Mouse (Mus musculus): Measurements from ENCODE around the gene Uba7. TPM values are rescaled to one million over a fixed set of nuclear protein-coding genes. Genes with fewer than 3 reads are reported as not detected.

Gene Uba7
- polyA plus RNA-seq, 1 experiment from 2014 or later: 12.4 TPM

DNA sequence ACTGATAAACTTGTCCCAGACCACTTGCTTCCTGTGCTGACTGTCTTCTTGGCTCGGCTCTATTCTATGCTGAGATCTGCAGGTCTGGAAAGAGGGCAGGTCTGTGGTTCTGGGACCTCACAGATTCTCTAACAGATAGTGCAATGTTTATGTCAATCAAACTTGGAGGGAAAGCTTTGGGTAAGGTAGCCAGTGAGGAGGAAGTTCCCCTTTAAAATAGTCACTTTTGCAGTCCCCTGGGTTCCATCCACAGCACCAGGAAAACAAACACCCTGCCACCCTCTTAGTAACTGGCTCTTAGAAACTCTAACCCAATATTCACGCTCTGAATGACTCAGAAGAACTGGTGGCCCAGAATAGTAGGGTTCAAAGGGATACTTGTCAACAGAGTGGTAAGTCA lies 19.2 kb downstream of the Uba7 start:
- ATAC-seq (ENCODE audit: low FRiP score) (no peak), DNase-seq (ENCODE audit: low spot score) (no peak)
- H3K9me3 ChIP-seq (ENCODE audit: control insufficient read depth, low read length): no peaks in the 10 kb centered on the region
- 74% methylated on average over 2 of the region's 2 CpGs for WGBS
- H3K9ac ChIP-seq (ENCODE audit: low read depth, low read length): no peak overlapping the region
- H3K27ac ChIP-seq (ENCODE audit: low read depth, low read length): no peak overlapping the region
- no peaks in the 10 kb centered on the region for H3K27me3 ChIP-seq (ENCODE audit: control insufficient read depth, insufficient read depth, low read length)
- no peaks in the 10 kb centered on the region for H3K36me3 ChIP-seq (ENCODE audit: control insufficient read depth, insufficient read depth, low read length)
- H3K4me1 ChIP-seq (replicated peaks; ENCODE audit: control insufficient read depth, insufficient read depth, low read length): no peaks in the 10 kb centered on the region
- H3K4me3 ChIP-seq (ENCODE audit: low read depth, low read length): no peak overlapping the region
- no peak overlapping the region for H3K4me2 ChIP-seq (replicated peaks; ENCODE audit: low read depth, low read length)

DNA sequence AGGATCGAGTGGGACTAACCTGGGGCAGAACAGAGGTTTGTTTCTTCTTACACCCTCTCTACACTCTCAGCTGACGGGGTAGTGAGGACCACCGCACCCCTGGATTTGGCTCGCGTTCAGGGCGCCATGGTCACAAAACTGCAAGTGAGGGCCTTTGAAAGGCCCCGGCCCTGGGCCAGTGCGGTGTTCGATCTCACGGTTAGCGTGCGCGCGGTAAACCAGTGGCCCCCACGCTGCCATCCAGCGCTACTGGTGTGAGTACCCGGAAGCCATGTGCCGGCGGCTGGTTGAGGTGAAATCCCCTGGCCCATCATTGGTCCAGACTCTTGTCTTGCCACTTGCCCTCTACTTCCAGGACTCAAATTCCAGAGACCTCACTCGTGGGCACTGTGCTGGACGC lies 20.2 kb downstream of the Uba7 start:
- no peak overlapping the region for H3K4me2 ChIP-seq (replicated peaks; ENCODE audit: low read depth, low read length)
- no peaks in the 10 kb centered on the region for H3K36me3 ChIP-seq (ENCODE audit: control insufficient read depth, insufficient read depth, low read length)
- ATAC-seq (ENCODE audit: low FRiP score) (no peak), DNase-seq (ENCODE audit: low spot score) (no peak)
- H3K4me1 ChIP-seq (replicated peaks; ENCODE audit: control insufficient read depth, insufficient read depth, low read length): no peaks in the 10 kb centered on the region
- WGBS: 95% methylated on average over 21 of the region's 21 CpGs
- no peaks in the 10 kb centered on the region for H3K27me3 ChIP-seq (ENCODE audit: control insufficient read depth, insufficient read depth, low read length)
- H3K9ac ChIP-seq (ENCODE audit: low read depth, low read length): no peak overlapping the region
- H3K4me3 ChIP-seq (ENCODE audit: low read depth, low read length): no peak overlapping the region
- H3K27ac ChIP-seq (ENCODE audit: low read depth, low read length): no peak overlapping the region
- H3K9me3 ChIP-seq (ENCODE audit: control insufficient read depth, low read length): no peaks in the 10 kb centered on the region

DNA sequence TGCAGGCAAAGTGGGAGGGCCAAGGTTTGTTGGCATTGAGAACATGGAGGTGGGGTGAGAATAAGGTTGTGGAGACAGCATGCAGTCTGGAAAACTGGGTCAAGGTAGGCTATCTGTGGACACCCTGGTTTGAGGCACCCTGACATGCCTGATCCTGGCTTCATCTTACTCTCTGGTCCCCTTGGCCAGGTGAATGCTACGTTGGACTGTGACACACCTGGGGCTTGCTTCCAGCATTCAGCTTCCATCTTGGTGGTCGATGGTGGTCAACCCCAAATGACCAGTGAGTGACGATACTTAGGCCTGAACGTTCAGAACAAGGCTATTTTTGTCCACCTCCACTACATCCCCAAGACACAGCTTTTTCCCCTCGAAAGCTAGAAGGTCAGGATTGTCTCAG lies 20.7 kb downstream of the Uba7 start, which contains the start of gene Gm20662:
Gm20662 (plus strand) TSS at position 301 of the 400 bp plus-strand sequence.
- WGBS: 93% methylated on average over 5 of the region's 5 CpGs
- H3K9me3 ChIP-seq (ENCODE audit: control insufficient read depth, low read length): no peaks in the 10 kb centered on the region

DNA sequence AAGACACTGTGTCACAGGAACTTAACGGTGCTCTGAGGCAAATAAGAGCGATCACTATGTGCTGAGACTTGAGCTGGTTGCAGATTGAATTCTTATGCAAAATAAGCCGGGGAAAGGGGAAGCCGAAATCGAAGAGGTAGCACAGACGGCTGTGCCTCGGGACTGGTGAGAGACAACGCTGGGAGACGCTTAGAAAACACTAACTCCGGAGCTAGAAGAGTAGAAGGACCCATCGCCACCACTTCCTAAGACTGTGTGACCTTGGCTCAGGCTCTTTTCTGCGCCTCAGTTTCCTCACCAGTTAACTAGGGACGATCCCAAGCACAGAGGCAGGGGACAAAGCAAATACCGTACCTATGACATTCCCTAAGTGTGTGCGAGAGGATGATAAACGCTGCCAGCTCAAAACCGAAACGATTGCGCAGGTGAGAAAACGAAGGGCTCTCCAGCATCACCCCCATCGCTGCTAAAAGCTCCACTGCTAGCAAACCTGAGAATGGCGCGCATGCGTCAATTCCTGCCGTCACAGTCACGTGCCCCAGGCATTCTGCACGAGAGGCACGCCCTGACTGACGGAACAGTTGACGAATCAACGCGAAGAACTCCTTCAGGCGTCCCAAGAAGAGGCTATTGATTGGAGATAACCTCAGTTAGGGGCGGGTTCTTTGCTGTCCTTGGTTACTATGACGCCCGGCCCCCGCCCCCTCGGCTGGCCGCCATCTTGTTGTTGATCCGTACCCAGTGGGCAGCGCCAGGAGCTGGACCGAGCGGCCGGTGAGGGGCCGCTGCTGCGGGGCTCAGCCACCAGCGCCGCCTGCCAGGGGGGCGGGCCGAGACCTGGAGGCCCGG lies 26.8 kb downstream of the Uba7 start, which contains the start of gene Ip6k1:
Ip6k1 (plus strand) TSS at position 580 of the 849 bp plus-strand sequence.
- Histone ChIP-seq H3K27me3 (ENCODE audit: control insufficient read depth, insufficient read depth, low read length) (no peaks in the 10 kb centered on the region), H3K9me3 (ENCODE audit: control insufficient read depth, low read length) (no peaks in the 10 kb centered on the region), H3K4me2 (replicated peaks; ENCODE audit: low read depth, low read length) (peak within 1 kb of the TSS; percentile 86), H3K4me1 (replicated peaks; ENCODE audit: control insufficient read depth, insufficient read depth, low read length) (peaks cover 5% of the 10 kb centered on the region), H3K4me3 (ENCODE audit: low read depth, low read length) (peak within 1 kb of the TSS; percentile 88), H3K27ac (ENCODE audit: low read depth, low read length) (peak within 1 kb of the TSS; percentile 87), H3K9ac (ENCODE audit: low read depth, low read length) (peak within 1 kb of the TSS; percentile 97), H3K36me3 (ENCODE audit: control insufficient read depth, insufficient read depth, low read length) (no peaks in the 10 kb centered on the region)
- WGBS: under 1% methylated on average over 51 of the region's 51 CpGs
- ATAC-seq (ENCODE audit: low FRiP score): peak; percentile 99
- DNase-seq (ENCODE audit: low spot score): peak; percentile 100

More for the DNA sequence above, 20.7 kb downstream of the Uba7 start, which contains the start of gene Gm20662:
- no peak for ATAC-seq (ENCODE audit: low FRiP score)
- Histone ChIP-seq H3K9ac (ENCODE audit: low read depth, low read length) (no peak within 1 kb of the TSS), H3K4me3 (ENCODE audit: low read depth, low read length) (no peak within 1 kb of the TSS), H3K4me2 (replicated peaks; ENCODE audit: low read depth, low read length) (no peak within 1 kb of the TSS), H3K36me3 (ENCODE audit: control insufficient read depth, insufficient read depth, low read length) (no peaks in the 10 kb centered on the region), H3K27me3 (ENCODE audit: control insufficient read depth, insufficient read depth, low read length) (no peaks in the 10 kb centered on the region), H3K27ac (ENCODE audit: low read depth, low read length) (no peak within 1 kb of the TSS), H3K4me1 (replicated peaks; ENCODE audit: control insufficient read depth, insufficient read depth, low read length) (no peaks in the 10 kb centered on the region)
- no peak for DNase-seq (ENCODE audit: low spot score)

DNA sequence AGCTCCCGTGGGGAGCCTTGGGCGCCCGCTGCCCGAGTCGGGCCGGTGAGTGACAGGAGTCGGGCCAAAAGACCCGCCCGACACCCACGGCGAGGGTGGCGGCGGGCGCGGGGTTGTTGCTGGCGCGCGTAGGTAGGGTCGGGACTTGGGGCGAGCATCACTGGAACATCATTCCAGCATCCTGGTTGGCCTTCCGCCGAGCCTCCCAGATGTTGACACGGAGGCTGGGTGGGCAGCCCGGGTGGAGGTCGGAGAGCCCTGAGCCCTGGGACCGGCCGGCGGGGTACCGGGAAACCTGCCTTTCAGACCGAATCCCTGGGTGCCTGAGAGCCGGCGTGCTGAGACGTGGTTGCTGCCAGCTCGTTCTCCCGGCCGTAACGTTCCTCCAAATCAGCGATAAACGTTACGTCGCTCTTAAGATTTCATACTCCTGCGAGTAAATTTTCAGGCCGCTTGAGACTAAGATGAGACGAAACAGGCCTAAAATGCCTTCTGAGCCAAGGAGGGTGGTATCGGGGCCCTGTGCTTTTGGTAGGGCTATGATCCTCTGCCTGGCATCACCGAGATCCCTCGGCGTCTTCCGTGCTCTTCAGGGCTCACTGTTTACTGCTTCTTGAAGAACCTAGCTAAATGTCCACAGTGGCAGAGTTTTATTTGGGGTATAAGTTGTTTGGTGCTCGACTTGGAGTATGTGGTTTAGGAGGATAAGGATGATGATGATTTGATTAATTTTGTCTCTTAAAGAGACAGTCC lies 27.6 kb downstream of the Uba7 start:
- DNase-seq (ENCODE audit: low spot score) (no peak), ATAC-seq (ENCODE audit: low FRiP score) (peak; percentile 75)
- no peaks in the 10 kb centered on the region for H3K27me3 ChIP-seq (ENCODE audit: control insufficient read depth, insufficient read depth, low read length)
- peak overlapping the region; percentile 81 for H3K4me2 ChIP-seq (replicated peaks; ENCODE audit: low read depth, low read length)
- H3K36me3 ChIP-seq (ENCODE audit: control insufficient read depth, insufficient read depth, low read length): no peaks in the 10 kb centered on the region
- peaks cover 5% of the 10 kb centered on the region for H3K4me1 ChIP-seq (replicated peaks; ENCODE audit: control insufficient read depth, insufficient read depth, low read length)
- peak overlapping the region; percentile 87 for H3K27ac ChIP-seq (ENCODE audit: low read depth, low read length)
- H3K9me3 ChIP-seq (ENCODE audit: control insufficient read depth, low read length): no peaks in the 10 kb centered on the region
- 1% methylated on average over 49 of the region's 50 CpGs for WGBS
- H3K4me3 ChIP-seq (ENCODE audit: low read depth, low read length): peak overlapping the region; percentile 88
- H3K9ac ChIP-seq (ENCODE audit: low read depth, low read length): peak overlapping the region; percentile 97

DNA sequence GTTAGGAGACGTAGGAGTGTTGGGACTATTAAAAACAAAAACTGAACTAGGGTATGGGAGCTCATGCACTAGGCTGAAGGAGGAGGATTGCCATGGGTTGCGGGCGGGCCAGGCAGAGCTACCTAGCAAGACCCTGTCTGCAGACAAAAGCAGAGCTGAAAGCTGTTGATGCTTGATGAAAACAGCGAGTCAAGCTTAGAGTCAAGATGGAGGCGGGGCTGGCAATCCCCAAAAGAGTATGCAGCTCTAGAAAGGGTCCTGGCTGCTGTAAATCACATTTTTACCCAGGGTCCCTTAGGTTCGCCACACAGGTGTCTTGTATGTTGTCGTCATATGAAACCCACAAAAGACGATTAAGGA lies 28.2 kb downstream of the Uba7 start:
- H3K4me3 ChIP-seq (ENCODE audit: low read depth, low read length): peak overlapping the region; percentile 88
- peaks cover 5% of the 10 kb centered on the region for H3K4me1 ChIP-seq (replicated peaks; ENCODE audit: control insufficient read depth, insufficient read depth, low read length)
- H3K27me3 ChIP-seq (ENCODE audit: control insufficient read depth, insufficient read depth, low read length): no peaks in the 10 kb centered on the region
- no peaks in the 10 kb centered on the region for H3K36me3 ChIP-seq (ENCODE audit: control insufficient read depth, insufficient read depth, low read length)
- H3K9me3 ChIP-seq (ENCODE audit: control insufficient read depth, low read length): no peaks in the 10 kb centered on the region
- no peak overlapping the region for H3K27ac ChIP-seq (ENCODE audit: low read depth, low read length)
- 20% methylated on average over 8 of the region's 8 CpGs for WGBS
- peak overlapping the region; percentile 81 for H3K4me2 ChIP-seq (replicated peaks; ENCODE audit: low read depth, low read length)
- no peak for ATAC-seq (ENCODE audit: low FRiP score)
- peak overlapping the region; percentile 97 for H3K9ac ChIP-seq (ENCODE audit: low read depth, low read length)
- peak; percentile 44 for DNase-seq (ENCODE audit: low spot score)

DNA sequence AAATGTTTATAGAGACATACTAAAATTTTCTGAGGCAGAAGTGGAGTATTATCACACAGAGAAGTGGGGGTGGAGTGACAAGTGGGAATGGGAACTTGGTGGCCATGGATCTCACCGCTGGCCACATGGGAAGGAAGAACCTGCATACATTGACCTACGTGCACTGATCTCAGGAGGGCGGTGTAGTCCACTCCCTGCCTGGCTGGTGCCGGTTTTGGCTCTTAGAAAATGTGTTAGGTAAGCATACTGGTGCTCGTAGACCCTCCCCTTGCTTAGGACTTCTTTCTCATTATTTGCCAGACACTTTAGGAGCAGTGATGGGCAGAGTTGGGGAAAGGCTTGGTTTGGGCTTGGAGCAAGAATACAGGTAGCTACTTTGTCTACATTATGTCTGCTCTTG lies 32.7 kb downstream of the Uba7 start:
- Histone ChIP-seq H3K36me3 (ENCODE audit: control insufficient read depth, insufficient read depth, low read length) (no peaks in the 10 kb centered on the region), H3K27me3 (ENCODE audit: control insufficient read depth, insufficient read depth, low read length) (no peaks in the 10 kb centered on the region), H3K9ac (ENCODE audit: low read depth, low read length) (no peak overlapping the region), H3K4me1 (replicated peaks; ENCODE audit: control insufficient read depth, insufficient read depth, low read length) (peaks cover 5% of the 10 kb centered on the region), H3K4me3 (ENCODE audit: low read depth, low read length) (no peak overlapping the region), H3K27ac (ENCODE audit: low read depth, low read length) (no peak overlapping the region), H3K9me3 (ENCODE audit: control insufficient read depth, low read length) (no peaks in the 10 kb centered on the region), H3K4me2 (replicated peaks; ENCODE audit: low read depth, low read length) (no peak overlapping the region)
- ATAC-seq (ENCODE audit: low FRiP score) (no peak), DNase-seq (ENCODE audit: low spot score) (no peak)
- WGBS: 91% methylated on average over 5 of the region's 5 CpGs

DNA sequence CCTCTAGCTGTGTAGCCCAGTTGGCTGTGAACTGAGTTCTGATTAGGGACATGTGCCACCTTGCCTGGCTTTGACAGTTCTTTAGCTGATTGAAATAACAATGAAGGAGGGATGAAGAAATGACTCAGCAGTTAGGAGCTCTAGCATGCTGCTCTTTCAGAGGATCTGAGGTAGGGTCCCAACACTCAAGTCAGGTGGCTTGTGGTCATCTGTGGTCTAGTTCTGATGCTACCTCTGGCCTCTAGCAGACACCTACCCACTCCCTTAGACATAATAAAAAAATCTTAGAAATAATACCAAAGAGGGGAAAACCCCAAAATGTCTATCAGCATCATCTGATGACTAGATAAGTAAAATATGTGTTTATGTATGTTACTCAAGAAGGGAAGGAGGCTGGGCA lies 35.1 kb downstream of the Uba7 start:
- Histone ChIP-seq H3K27ac (ENCODE audit: low read depth, low read length) (no peak overlapping the region), H3K4me2 (replicated peaks; ENCODE audit: low read depth, low read length) (no peak overlapping the region), H3K36me3 (ENCODE audit: control insufficient read depth, insufficient read depth, low read length) (no peaks in the 10 kb centered on the region), H3K9ac (ENCODE audit: low read depth, low read length) (no peak overlapping the region), H3K27me3 (ENCODE audit: control insufficient read depth, insufficient read depth, low read length) (no peaks in the 10 kb centered on the region), H3K4me3 (ENCODE audit: low read depth, low read length) (no peak overlapping the region), H3K9me3 (ENCODE audit: control insufficient read depth, low read length) (no peaks in the 10 kb centered on the region), H3K4me1 (replicated peaks; ENCODE audit: control insufficient read depth, insufficient read depth, low read length) (no peaks in the 10 kb centered on the region)
- no peak for DNase-seq (ENCODE audit: low spot score)
- ATAC-seq (ENCODE audit: low FRiP score): no peak

All from hindbrain, embryonic 11.5 days (tissue).